Comparison of ENCODE assay signal across 12 mouse cellular contexts in genomic region chr6:37064214-37064830, GRCm38 (mm10).
DNase-seq lines count a peak whose midpoint lies in the region; ATAC-seq and TF ChIP-seq lines count a peak whose summit lies in the region.
"Had no signal": no experiment of that assay in that cellular context is flagged by ENCODE, and none has a peak within 500 bp of the region (broad histone marks: within the 10 kb centered on the region; RNA-seq: fewer than 3 reads in every experiment).

No protein-coding gene starts in this region.

- no peaks in the 10 kb centered on the region for H3K36me3 ChIP-seq in heart, embryonic 16.5 days (ENCODE audit: control insufficient read depth, insufficient read depth)
- H3K36me3 ChIP-seq in midbrain, embryonic 10.5 days = no peaks in the 10 kb centered on the region
- H3K36me3 ChIP-seq in midbrain, postnatal 0 days (ENCODE audit: insufficient read depth, low read length) = 0 out of 2 replicates have a peak, but pooled peaks cover 2% of the 10 kb centered on the region
- no peaks in the 10 kb centered on the region for H3K36me3 ChIP-seq in limb, embryonic 10.5 days
- peaks cover 5% of the 10 kb centered on the region; the same call in 1 of the 2 replicates for H3K36me3 ChIP-seq in midbrain, embryonic 14.5 days (ENCODE audit: control insufficient read depth, insufficient read depth, low read length)
- H3K36me3 ChIP-seq: limb, embryonic 15.5 days had no signal

- H3K4me1 ChIP-seq in heart, embryonic 16.5 days (ENCODE audit: control insufficient read depth, insufficient read depth, low read length) = no peaks in the 10 kb centered on the region; the same call in 1 of the 2 replicates
- peaks cover 17% of the 10 kb centered on the region for H3K4me1 ChIP-seq in midbrain, embryonic 10.5 days
- H3K4me1 ChIP-seq in midbrain, postnatal 0 days (ENCODE audit: insufficient read depth, low read length) = no peaks in the 10 kb centered on the region
- H3K4me1 ChIP-seq in limb, embryonic 10.5 days = peaks cover 13% of the 10 kb centered on the region
- peaks cover 5% of the 10 kb centered on the region; the same call in 1 of the 2 replicates for H3K4me1 ChIP-seq in midbrain, embryonic 14.5 days (ENCODE audit: control insufficient read depth, insufficient read depth, low read length)
- H3K4me1 ChIP-seq: limb, embryonic 15.5 days had no signal

- no peaks in the 10 kb centered on the region for H3K27me3 ChIP-seq in heart, embryonic 16.5 days (ENCODE audit: control insufficient read depth, insufficient read depth, low read length)
- no peaks in the 10 kb centered on the region for H3K27me3 ChIP-seq in midbrain, embryonic 10.5 days (ENCODE audit: low read depth, poor library complexity, severe bottlenecking)
- no peaks in the 10 kb centered on the region for H3K27me3 ChIP-seq in midbrain, postnatal 0 days (ENCODE audit: insufficient read depth, low read length)
- no peaks in the 10 kb centered on the region for H3K27me3 ChIP-seq in limb, embryonic 10.5 days (ENCODE audit: low read depth, poor library complexity, severe bottlenecking)
- H3K27me3 ChIP-seq in midbrain, embryonic 14.5 days (ENCODE audit: control insufficient read depth, insufficient read depth, low read length) = no peaks in the 10 kb centered on the region
- H3K27me3 ChIP-seq: limb, embryonic 15.5 days had no signal

- peak overlapping the region; percentile 41 for H3K27ac ChIP-seq in heart, embryonic 16.5 days (ENCODE audit: low read length)
- 0 out of 2 replicates have a peak overlapping the region, but pooled peaks have one; percentile 9 for H3K27ac ChIP-seq in midbrain, embryonic 10.5 days (replicated peaks)
- H3K27ac ChIP-seq in midbrain, postnatal 0 days (ENCODE audit: low read depth, low read length) = no peak overlapping the region
- H3K27ac ChIP-seq in limb, embryonic 10.5 days = peak overlapping the region; percentile 51
- H3K27ac ChIP-seq in midbrain, embryonic 14.5 days (replicated peaks; ENCODE audit: low read depth, low read length) = 0 out of 2 replicates have a peak overlapping the region, but pooled peaks have one; percentile 14
- H3K27ac ChIP-seq: limb, embryonic 15.5 days had no signal

- no peak for DNase-seq in heart, adult 9 months (ENCODE audit: low spot score in 2 of 2)
- DNase-seq in midbrain, embryonic 10.5 days (ENCODE audit: low spot score) = no peak
- DNase-seq in midbrain, postnatal 0 days (ENCODE audit: low spot score) = no peak
- no peak for DNase-seq in limb, embryonic 10.5 days (ENCODE audit: low spot score)
- no peak for DNase-seq in midbrain, embryonic 14.5 days
- DNase-seq in T-cell, adult 2 months (ENCODE audit: low spot score) = no peak
- DNase-seq: cerebellum, postnatal 36 days; gastrocnemius, postnatal 25 days; layer of hippocampus, postnatal 36 days had no signal

- ATAC-seq in heart, embryonic 16.5 days (replicated peaks; ENCODE audit: extremely low read depth, insufficient read depth, low FRiP score) = peak; percentile 73
- ATAC-seq in midbrain, postnatal 0 days (ENCODE audit: low FRiP score) = no peak
- ATAC-seq in midbrain, embryonic 14.5 days (ENCODE audit: low FRiP score, low TSS enrichment) = no peak
- ATAC-seq: intestine, postnatal 0 days had no signal

- 25% methylated on average over 10 of the region's 10 CpGs for WGBS in heart, embryonic 16.5 days
- WGBS in midbrain, embryonic 10.5 days = 63% methylated on average over 10 of the region's 10 CpGs
- WGBS in midbrain, postnatal 0 days = 48% methylated on average over 10 of the region's 10 CpGs
- 27% methylated on average over 10 of the region's 10 CpGs for WGBS in limb, embryonic 10.5 days
- 62% methylated on average over 10 of the region's 10 CpGs for WGBS in midbrain, embryonic 14.5 days

- H3K9me3 ChIP-seq in heart, embryonic 16.5 days (replicated peaks; ENCODE audit: control insufficient read depth, low read length) = no peaks in the 10 kb centered on the region
- H3K9me3 ChIP-seq in midbrain, embryonic 10.5 days (replicated peaks) = no peaks in the 10 kb centered on the region
- H3K9me3 ChIP-seq in midbrain, postnatal 0 days (ENCODE audit: low read length) = no peaks in the 10 kb centered on the region
- no peaks in the 10 kb centered on the region for H3K9me3 ChIP-seq in limb, embryonic 10.5 days (replicated peaks)
- H3K9me3 ChIP-seq in midbrain, embryonic 14.5 days (ENCODE audit: control insufficient read depth, low read length) = no peaks in the 10 kb centered on the region
- H3K9me3 ChIP-seq: limb, embryonic 15.5 days had no signal

- H3K4me3 ChIP-seq in heart, embryonic 16.5 days (ENCODE audit: low read length) = no peak overlapping the region
- no peak overlapping the region for H3K4me3 ChIP-seq in midbrain, embryonic 10.5 days
- no peak overlapping the region for H3K4me3 ChIP-seq in midbrain, postnatal 0 days (ENCODE audit: low read depth, low read length)
- no peak overlapping the region for H3K4me3 ChIP-seq in limb, embryonic 10.5 days
- H3K4me3 ChIP-seq in midbrain, embryonic 14.5 days (replicated peaks; ENCODE audit: low read depth, low read length) = no peak overlapping the region
- H3K4me3 ChIP-seq: limb, embryonic 15.5 days had no signal

- no peak overlapping the region for H3K9ac ChIP-seq in heart, embryonic 16.5 days (ENCODE audit: low read length)
- no peak overlapping the region for H3K9ac ChIP-seq in midbrain, postnatal 0 days (replicated peaks; ENCODE audit: low read length, poor library complexity, severe bottlenecking)
- no peak overlapping the region for H3K9ac ChIP-seq in midbrain, embryonic 14.5 days (replicated peaks; ENCODE audit: low read length)
- H3K9ac ChIP-seq: limb, embryonic 15.5 days had no signal

- no peak for TF ChIP-seq CTCF in midbrain, postnatal 0 days (IDR thresholded peaks at IDR 0.05)

- no peak overlapping the region for H3K4me2 ChIP-seq in heart, embryonic 16.5 days (ENCODE audit: low read depth, low read length)
- H3K4me2 ChIP-seq in midbrain, postnatal 0 days (ENCODE audit: low read depth, low read length, poor library complexity, severe bottlenecking) = no peak overlapping the region
- H3K4me2 ChIP-seq in midbrain, embryonic 14.5 days (ENCODE audit: low read length) = no peak overlapping the region
- H3K4me2 ChIP-seq: limb, embryonic 15.5 days had no signal
